Mouse (Mus musculus): ENCODE measurements around the gene Thbs2. TPM values are rescaled to one million over a fixed set of nuclear protein-coding genes. Genes with fewer than 3 reads are reported as not detected.

Thbs2 gene
- polyA plus RNA-seq, 1 experiment from 2014 or later: 1.9 TPM

DNA sequence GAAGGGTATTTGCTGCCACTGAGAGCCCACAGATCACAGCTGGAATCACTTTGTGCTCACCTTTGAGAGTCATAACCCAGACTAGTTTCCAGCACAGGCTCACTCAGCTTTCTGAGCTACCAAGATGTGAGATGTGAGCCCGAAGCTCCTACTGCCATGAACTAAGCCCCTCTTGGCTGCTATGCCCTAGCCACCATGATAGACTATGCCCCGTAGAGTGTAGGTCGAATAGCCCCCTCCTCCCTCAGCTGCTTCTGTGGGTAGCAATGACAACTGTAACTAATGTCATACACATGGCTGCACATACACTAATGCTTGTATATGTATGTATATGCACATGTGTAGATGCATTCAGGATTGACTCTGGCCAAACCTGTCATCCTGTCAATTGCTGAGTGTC is 20.3 kb upstream of the Thbs2 start:
- peaks cover 14% of the 10 kb centered on the region for H3K4me1 ChIP-seq
- H3K36me3 ChIP-seq (replicated peaks): no peaks in the 10 kb centered on the region
- no peaks in the 10 kb centered on the region for H3K27me3 ChIP-seq (replicated peaks; ENCODE audit: low read depth, poor library complexity, severe bottlenecking)
- WGBS: 72% methylated on average over 3 of the region's 3 CpGs
- no peak overlapping the region for H3K27ac ChIP-seq (replicated peaks)
- no peak for DNase-seq (ENCODE audit: low spot score)
- H3K9me3 ChIP-seq: no peaks in the 10 kb centered on the region
- H3K4me3 ChIP-seq: no peak overlapping the region

DNA sequence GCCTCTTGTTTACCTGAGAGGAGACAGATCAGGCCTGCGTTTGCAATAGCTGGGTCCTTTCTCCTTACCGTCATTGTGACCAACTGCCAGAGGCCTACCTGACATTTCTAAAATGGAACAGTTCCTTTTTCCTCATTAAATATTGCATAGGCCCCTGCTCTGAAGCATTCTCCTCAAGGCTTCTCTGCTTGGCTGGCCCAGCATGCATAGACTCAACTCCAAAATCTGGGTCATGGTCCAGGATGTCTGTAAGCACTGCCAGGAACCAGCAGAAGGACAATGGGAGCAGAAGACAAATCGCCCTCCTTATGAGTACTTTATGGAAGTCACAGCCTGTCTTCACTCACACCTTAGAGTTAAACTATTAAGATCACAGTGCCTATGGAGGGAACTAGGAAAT is 17.7 kb upstream of the Thbs2 start:
- Histone ChIP-seq H3K27me3 (replicated peaks; ENCODE audit: low read depth, poor library complexity, severe bottlenecking) (no peaks in the 10 kb centered on the region), H3K4me3 (no peak overlapping the region), H3K27ac (replicated peaks) (no peak overlapping the region), H3K36me3 (replicated peaks) (no peaks in the 10 kb centered on the region), H3K4me1 (peaks cover 11% of the 10 kb centered on the region; the same call in 1 of the 2 replicates), H3K9me3 (no peaks in the 10 kb centered on the region)
- no peak for DNase-seq (ENCODE audit: low spot score)
- WGBS: 95% methylated on average over 3 of the region's 3 CpGs

DNA sequence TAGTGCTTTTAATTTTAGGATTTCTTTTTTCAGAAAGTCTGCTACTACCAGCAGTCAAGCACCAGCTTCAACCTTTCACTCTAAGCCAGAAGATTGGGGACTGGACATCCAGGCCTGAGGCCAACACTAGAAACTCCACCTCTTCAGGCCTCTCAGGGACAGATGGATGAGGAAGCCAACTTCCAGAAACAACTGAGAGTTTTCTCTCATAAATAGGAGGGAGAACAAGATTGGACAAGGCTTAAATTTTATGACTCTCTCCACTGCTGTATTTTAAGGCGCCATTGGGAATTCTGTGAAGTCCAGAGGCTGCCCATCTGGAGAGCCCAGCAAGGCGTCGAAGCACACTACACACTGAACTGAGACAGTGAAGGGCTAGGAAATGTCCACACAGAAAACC is 17.0 kb upstream of the Thbs2 start:
- H3K4me1 ChIP-seq: peaks cover 11% of the 10 kb centered on the region; the same call in 1 of the 2 replicates
- 91% methylated on average over 3 of the region's 3 CpGs for WGBS
- no peaks in the 10 kb centered on the region for H3K27me3 ChIP-seq (replicated peaks; ENCODE audit: low read depth, poor library complexity, severe bottlenecking)
- DNase-seq (ENCODE audit: low spot score): no peak
- no peaks in the 10 kb centered on the region for H3K36me3 ChIP-seq (replicated peaks)
- no peak overlapping the region for H3K27ac ChIP-seq (replicated peaks)
- no peaks in the 10 kb centered on the region for H3K9me3 ChIP-seq
- no peak overlapping the region for H3K4me3 ChIP-seq

DNA sequence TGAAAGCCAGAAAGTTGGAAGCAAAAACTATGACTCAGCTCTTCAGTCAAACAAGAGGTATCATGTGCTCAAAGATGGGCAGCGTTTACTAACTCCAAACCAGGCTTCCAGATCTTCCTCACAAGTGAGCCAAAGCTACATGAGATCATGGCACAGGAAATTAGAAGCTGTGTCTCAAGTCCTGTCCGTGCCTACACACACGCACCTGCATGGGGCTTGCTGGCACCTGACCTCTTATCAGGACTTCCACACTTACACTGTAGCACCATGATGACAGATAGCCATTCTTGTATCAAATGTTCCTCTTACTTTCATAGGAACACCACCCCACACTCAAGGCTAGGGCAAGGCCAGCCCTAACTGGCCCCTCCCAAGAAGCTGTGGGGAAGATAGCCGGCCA is 12.0 kb upstream of the Thbs2 start:
- Histone ChIP-seq H3K9me3 (no peaks in the 10 kb centered on the region), H3K4me1 (peaks cover 8% of the 10 kb centered on the region), H3K4me3 (no peak overlapping the region), H3K27ac (replicated peaks) (no peak overlapping the region), H3K36me3 (replicated peaks) (no peaks in the 10 kb centered on the region), H3K27me3 (replicated peaks; ENCODE audit: low read depth, poor library complexity, severe bottlenecking) (no peaks in the 10 kb centered on the region)
- 92% methylated on average over 4 of the region's 4 CpGs for WGBS
- no peak for DNase-seq (ENCODE audit: low spot score)

DNA sequence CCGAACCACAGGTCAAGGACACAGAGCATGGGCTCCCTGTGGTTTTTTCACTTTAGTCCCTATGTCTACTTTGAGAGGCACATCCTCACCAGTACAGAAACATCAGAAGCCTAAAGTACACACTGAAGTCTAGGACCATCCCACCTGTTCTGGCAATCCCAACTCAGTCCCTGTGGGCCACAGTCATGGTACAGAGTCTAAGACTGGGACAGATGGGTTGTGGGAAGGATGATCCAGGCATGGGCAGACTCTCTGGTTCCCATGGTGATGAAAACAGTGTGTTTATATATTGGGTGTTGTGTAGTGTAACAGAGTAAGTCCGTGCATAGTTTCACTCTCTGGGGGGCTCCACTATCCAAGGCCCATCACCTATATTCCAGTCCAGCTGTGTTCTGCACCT is 11.4 kb upstream of the Thbs2 start:
- Histone ChIP-seq H3K9me3 (no peaks in the 10 kb centered on the region), H3K36me3 (replicated peaks) (no peaks in the 10 kb centered on the region), H3K27ac (replicated peaks) (no peak overlapping the region), H3K4me3 (no peak overlapping the region), H3K27me3 (replicated peaks; ENCODE audit: low read depth, poor library complexity, severe bottlenecking) (no peaks in the 10 kb centered on the region), H3K4me1 (peaks cover 10% of the 10 kb centered on the region)
- WGBS: 86% methylated on average over 2 of the region's 2 CpGs
- no peak for DNase-seq (ENCODE audit: low spot score)

DNA sequence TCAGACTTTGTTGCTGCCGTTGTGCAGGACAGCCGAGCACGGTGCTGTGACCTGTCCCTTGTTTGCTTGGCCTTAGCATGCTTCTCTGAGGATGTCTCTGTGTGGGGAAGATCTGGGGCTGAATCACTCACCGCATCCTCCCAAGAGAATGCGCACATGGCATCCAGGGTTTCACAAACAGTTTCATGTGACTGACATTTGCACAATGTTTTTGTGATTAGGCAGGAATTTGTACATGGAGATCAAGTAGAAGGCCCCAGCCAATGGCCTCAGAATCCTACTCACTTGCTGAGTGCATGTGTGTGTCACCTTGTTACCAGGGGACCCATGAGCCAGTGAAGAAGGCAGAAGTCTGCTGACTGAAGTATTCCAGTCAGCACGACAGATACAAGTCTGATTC is 9.7 kb upstream of the Thbs2 start:
- Histone ChIP-seq H3K4me1 (peaks cover 11% of the 10 kb centered on the region), H3K36me3 (replicated peaks) (no peaks in the 10 kb centered on the region), H3K27me3 (replicated peaks; ENCODE audit: low read depth, poor library complexity, severe bottlenecking) (no peaks in the 10 kb centered on the region), H3K4me3 (no peak overlapping the region), H3K9me3 (no peaks in the 10 kb centered on the region), H3K27ac (replicated peaks) (no peak overlapping the region)
- DNase-seq (ENCODE audit: low spot score): no peak
- 74% methylated on average over 6 of the region's 6 CpGs for WGBS

DNA sequence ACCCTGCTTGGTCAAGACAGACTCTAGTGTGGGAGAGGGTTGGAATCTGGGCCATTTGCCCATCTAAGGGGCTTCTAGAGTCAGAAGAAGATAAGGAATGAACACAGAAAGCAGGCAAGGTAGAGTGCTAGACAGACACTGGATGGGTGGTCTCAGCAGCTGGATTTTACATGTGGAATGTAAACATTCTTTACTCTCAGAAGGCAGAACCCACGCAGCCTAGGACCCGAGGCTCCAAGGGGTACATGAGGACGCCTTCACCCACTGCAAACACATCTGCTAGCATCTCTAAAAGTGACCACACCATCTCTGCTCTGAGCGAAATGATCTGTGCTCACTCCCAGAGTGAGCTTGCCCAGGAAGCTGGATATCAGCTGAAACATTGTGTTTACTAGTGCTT is 9.2 kb upstream of the Thbs2 start:
- Histone ChIP-seq H3K4me3 (no peak overlapping the region), H3K27ac (replicated peaks) (no peak overlapping the region), H3K4me1 (peaks cover 11% of the 10 kb centered on the region), H3K27me3 (replicated peaks; ENCODE audit: low read depth, poor library complexity, severe bottlenecking) (no peaks in the 10 kb centered on the region), H3K36me3 (replicated peaks) (no peaks in the 10 kb centered on the region), H3K9me3 (no peaks in the 10 kb centered on the region)
- 71% methylated on average over 4 of the region's 4 CpGs for WGBS
- DNase-seq (ENCODE audit: low spot score): no peak

DNA sequence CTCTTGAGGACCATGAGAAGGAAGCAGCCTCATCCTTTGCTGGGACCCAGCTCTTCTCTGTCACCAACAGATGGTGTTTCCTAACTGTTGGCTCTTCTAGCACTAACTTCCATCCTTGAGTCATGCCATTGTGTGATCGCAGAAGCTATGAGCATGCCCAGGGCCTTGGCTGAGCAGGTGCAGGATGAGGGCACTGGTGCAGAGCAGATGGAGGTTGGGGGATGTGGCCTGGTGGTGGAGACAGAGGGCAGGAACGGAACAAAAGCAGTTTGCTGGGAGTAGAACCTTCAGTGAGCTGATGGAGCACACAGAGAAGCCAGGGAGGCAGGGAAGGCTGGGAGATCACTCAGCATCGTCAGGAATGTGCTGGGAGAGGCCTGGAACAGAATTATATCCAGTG is 8.7 kb upstream of the Thbs2 start:
- H3K27me3 ChIP-seq (replicated peaks; ENCODE audit: low read depth, poor library complexity, severe bottlenecking): no peaks in the 10 kb centered on the region
- H3K36me3 ChIP-seq (replicated peaks): no peaks in the 10 kb centered on the region
- no peaks in the 10 kb centered on the region for H3K9me3 ChIP-seq
- no peak for DNase-seq (ENCODE audit: low spot score)
- 65% methylated on average over 3 of the region's 3 CpGs for WGBS
- no peak overlapping the region for H3K27ac ChIP-seq (replicated peaks)
- peaks cover 11% of the 10 kb centered on the region for H3K4me1 ChIP-seq
- H3K4me3 ChIP-seq: no peak overlapping the region

DNA sequence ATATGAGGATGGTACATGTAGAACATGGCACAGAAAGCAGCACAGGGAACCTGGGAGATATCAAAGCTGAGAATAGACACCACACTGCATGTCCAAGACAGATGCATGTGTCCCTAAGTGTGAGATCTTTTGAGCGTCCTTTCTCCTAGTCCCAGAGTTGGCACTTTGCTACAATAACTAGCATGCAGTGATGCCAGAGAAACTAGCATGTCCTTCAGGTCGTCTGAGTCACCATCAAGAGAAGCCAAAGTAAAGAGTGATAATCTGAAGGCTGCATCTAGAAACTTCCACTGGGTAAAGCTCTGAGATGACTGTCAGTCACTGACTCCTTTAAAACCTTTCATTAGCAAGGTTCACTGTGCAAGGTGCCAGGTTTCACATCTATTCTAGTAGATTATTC is 7.9 kb upstream of the Thbs2 start:
- Histone ChIP-seq H3K4me3 (no peak overlapping the region), H3K9me3 (no peaks in the 10 kb centered on the region), H3K27me3 (replicated peaks; ENCODE audit: low read depth, poor library complexity, severe bottlenecking) (no peaks in the 10 kb centered on the region), H3K4me1 (peaks cover 11% of the 10 kb centered on the region), H3K27ac (replicated peaks) (no peak overlapping the region), H3K36me3 (replicated peaks) (no peaks in the 10 kb centered on the region)
- DNase-seq (ENCODE audit: low spot score): no peak
- 80% methylated on average over 2 of the region's 2 CpGs for WGBS

DNA sequence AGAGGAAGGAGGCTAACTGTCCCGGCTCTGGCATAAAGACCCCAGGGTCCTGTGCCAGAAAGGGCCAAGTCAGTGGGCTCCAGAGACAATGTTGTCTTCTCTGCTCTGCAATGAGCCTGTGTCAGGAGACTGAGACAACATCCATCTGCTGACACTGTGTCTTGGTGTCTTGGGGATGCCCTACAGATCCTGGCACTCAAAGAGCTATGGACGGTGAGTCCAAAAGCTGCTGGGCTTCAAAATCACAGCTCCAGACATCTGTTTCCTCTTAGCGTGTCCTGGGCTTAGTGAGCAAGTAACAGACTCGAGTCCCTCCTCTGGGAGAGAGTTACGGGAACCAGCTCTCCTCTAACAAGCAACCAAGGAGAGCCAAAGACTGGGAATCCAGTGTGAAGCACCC is 6.2 kb upstream of the Thbs2 start:
- Histone ChIP-seq H3K27me3 (replicated peaks; ENCODE audit: low read depth, poor library complexity, severe bottlenecking) (no peaks in the 10 kb centered on the region), H3K36me3 (replicated peaks) (no peaks in the 10 kb centered on the region), H3K4me1 (peaks cover 11% of the 10 kb centered on the region), H3K27ac (replicated peaks) (no peak overlapping the region), H3K4me3 (no peak overlapping the region), H3K9me3 (no peaks in the 10 kb centered on the region)
- 46% methylated on average over 5 of the region's 5 CpGs for WGBS
- no peak for DNase-seq (ENCODE audit: low spot score)

DNA sequence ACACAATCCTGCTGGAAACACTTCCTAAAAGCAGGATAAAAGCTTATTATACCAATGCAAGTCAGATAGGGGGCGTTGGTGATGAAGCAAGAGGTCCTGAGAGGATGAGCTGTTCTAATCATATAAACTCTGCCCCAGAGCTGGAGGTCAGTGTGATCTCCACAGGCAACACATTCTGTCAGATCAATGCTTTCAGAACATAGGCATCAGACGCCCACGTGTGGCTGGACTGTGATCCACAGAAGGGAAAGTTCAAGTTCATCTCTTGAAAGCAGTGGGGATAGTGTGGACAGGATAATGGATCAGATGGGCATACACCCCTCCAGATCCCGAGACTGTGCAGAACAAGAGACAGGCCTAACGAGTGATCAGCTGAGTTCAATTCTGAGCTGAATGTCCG is 4.2 kb upstream of the Thbs2 start:
- Histone ChIP-seq H3K9me3 (no peaks in the 10 kb centered on the region), H3K4me3 (no peak overlapping the region), H3K27me3 (replicated peaks; ENCODE audit: low read depth, poor library complexity, severe bottlenecking) (peaks cover 1% of the 10 kb centered on the region; the same call in 1 of the 2 replicates), H3K36me3 (replicated peaks) (no peaks in the 10 kb centered on the region), H3K4me1 (peaks cover 21% of the 10 kb centered on the region), H3K27ac (replicated peaks) (no peak overlapping the region)
- WGBS: 70% methylated on average over 6 of the region's 6 CpGs
- no peak for DNase-seq (ENCODE audit: low spot score)

DNA sequence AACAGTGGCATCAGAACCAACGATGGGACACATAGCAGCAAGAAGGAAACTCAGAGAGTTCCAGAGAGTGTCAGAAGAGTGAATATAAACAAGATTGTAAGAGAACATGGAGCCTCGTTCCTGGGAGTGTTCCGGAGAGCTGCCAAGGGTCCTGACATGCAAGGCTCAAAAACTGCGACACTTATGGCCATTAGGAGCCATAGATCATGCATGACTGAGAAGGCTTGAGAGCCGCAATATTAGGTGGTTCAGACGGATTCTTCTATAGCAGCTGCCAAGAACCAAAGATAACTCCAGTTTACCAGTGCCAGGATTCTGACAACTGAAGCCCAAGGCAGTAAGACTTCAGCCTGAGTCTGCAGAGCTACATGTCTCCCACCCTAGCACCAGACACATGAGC is 3.1 kb upstream of the Thbs2 start:
- H3K4me1 ChIP-seq: peaks cover 23% of the 10 kb centered on the region
- H3K27me3 ChIP-seq (replicated peaks; ENCODE audit: low read depth, poor library complexity, severe bottlenecking): peaks cover 7% of the 10 kb centered on the region; the same call in 1 of the 2 replicates
- H3K36me3 ChIP-seq (replicated peaks): no peaks in the 10 kb centered on the region
- no peak for DNase-seq (ENCODE audit: low spot score)
- H3K9me3 ChIP-seq: no peaks in the 10 kb centered on the region
- no peak overlapping the region for H3K27ac ChIP-seq (replicated peaks)
- H3K4me3 ChIP-seq: no peak overlapping the region
- WGBS: 82% methylated on average over 6 of the region's 6 CpGs

DNA sequence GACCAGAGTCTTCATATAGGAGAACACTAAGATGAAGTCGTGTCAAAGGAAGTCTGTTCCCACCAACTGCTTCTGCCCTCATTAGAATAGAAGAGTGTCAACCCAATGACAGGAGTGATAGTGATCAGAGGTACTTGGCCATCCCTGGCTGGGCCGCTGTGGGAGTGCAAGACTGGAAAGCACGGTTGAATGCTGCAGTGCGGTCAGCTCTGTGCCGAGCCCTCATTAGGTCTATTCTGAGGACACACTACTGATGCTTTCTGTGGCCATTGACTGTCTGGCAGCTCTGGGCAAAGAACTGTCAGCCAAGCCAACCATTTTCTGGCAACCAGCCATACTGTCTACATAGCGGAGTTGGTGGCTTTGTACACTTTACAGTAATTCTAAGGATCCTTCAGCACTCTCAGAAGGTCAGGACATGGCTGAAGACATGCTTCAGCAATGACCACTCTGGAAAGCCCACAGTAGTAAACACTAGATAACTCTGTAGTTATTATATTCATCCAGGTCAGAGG is 2.3 kb upstream of the Thbs2 start:
- 93% methylated on average over 6 of the region's 6 CpGs for WGBS
- Histone ChIP-seq H3K36me3 (replicated peaks) (no peaks in the 10 kb centered on the region), H3K9me3 (no peaks in the 10 kb centered on the region), H3K27me3 (replicated peaks; ENCODE audit: low read depth, poor library complexity, severe bottlenecking) (peaks cover 12% of the 10 kb centered on the region; the same call in 1 of the 2 replicates), H3K4me1 (peaks cover 23% of the 10 kb centered on the region), H3K4me3 (no peak overlapping the region), H3K27ac (replicated peaks) (no peak overlapping the region)
- no peak for DNase-seq (ENCODE audit: low spot score)
